Mouse (Mus musculus) stomach, embryonic 16.5 days (tissue): ENCODE measurements at regions not wholly inside any gene's neighbourhood (a gene's known extent, or its start where the extent isn't known, plus 50 kb on each side); places are given as distances from the start of the nearest gene placed in this dataset.
A peak's percentile ranks its signal among the peaks of the same experiment; 100 is the strongest.

Experiments used
- ATAC-seq: fragments of 200-750 bp; cut with Nextera tagmentation; 2 replicates; pipeline ENCODE4 v1.8.0; 2017; ENCODE audit warnings: moderate number of reproducible peaks, moderate TSS enrichment; ENCODE audit not compliant: insufficient read depth, low FRiP score
- H3K27ac ChIP-seq: fragments of 300-500 bp; sonication (generic); 2 replicates; pipeline ENCODE4 v1.5.1; 2014; ENCODE audit warnings: low read length
- H3K27me3 ChIP-seq: fragments of 300-500 bp; sonication (generic); 2 replicates; pipeline ENCODE4 v1.6.1; 2014; ENCODE audit warnings: low read length, control low read depth, mixed read lengths; ENCODE audit not compliant: control insufficient read depth, insufficient read depth
- H3K36me3 ChIP-seq: fragments of 300-500 bp; sonication (generic); 2 replicates; pipeline ENCODE4 v1.6.1; 2014; ENCODE audit warnings: low read length; ENCODE audit not compliant: control insufficient read depth, insufficient read depth
- H3K4me1 ChIP-seq: fragments of 300-500 bp; sonication (generic); 2 replicates; pipeline ENCODE4 v1.6.1; 2014; ENCODE audit warnings: low read length, control low read depth, mixed read lengths; ENCODE audit not compliant: control insufficient read depth, insufficient read depth
- H3K4me2 ChIP-seq: fragments of 300-500 bp; sonication (generic); 2 replicates; pipeline ENCODE4 v1.6.1; 2014; ENCODE audit warnings: low read depth, low read length, mixed read lengths
- H3K4me3 ChIP-seq: fragments of 300-500 bp; sonication (generic); replicated peaks from 2 replicates; pipeline ENCODE4 v1.5.1; 2014; ENCODE audit warnings: mild to moderate bottlenecking, low read length
- H3K9ac ChIP-seq: fragments of 300-500 bp; sonication (generic); 2 replicates; pipeline ENCODE4 v1.6.1; 2014; ENCODE audit warnings: low read length
- H3K9me3 ChIP-seq: fragments of 300-500 bp; sonication (generic); replicated peaks from 2 replicates; pipeline ENCODE4 v1.6.1; 2016; ENCODE audit warnings: low read length, control low read depth; ENCODE audit not compliant: control insufficient read depth
- WGBS: fragments of 180-500 bp; shearing (Covaris S2); extraction: QIAGEN DNeasy Blood & Tissue Kit; methylation state at CpG from one replicate; pipeline ENCODE4 v1.1.7; 2014; 5-methylcytosine and 5-hydroxymethylcytosine counted together

DNA sequence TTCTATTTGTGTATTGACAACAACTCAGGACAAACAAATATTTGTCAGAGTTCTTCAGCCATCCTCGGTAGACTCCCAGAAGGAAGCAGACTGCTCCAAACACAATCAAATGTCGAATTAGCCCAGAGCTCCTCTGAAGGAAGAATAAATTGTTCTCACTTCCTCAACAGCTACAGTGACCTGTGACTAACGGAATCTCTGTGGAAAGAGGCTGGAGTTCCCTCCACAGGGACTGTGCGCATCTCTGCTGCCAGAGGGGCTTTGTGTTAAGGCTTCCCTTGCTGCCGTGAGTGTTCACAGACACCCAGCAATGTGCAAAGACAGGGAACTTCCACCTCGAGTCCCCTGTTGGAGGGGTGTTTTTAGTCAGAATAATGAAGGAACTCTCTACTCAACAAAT is 107.0 kb upstream of the Irs2 start:
- Histone ChIP-seq H3K36me3 (no peaks in the 10 kb centered on the region), H3K4me3 (no peak overlapping the region), H3K4me1 (no peaks in the 10 kb centered on the region), H3K9me3 (no peaks in the 10 kb centered on the region), H3K27ac (no peak overlapping the region), H3K4me2 (no peak overlapping the region), H3K9ac (no peak overlapping the region), H3K27me3 (no peaks in the 10 kb centered on the region)
- 18% methylated on average over 6 of the region's 6 CpGs for WGBS
- no peak for ATAC-seq

DNA sequence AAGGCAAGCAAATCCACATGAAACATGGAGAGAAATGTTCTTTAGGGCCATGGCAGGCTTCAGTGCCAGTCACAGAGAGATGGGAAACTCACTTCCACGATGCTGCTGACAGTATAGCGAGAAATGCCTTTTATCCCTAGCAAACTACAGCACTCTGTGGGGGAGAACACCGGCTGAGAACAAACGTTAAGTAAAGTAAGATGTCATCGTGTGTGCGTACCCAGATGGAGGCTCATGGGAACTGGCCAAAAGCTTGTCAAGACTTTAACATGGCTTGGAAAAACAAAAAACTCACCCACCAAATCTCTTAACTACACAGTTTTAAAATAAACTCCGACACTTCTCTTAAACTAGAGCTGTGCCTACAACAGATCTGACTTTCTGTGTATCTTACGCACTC is 106.3 kb upstream of the Irs2 start:
- 40% methylated on average over 8 of the region's 8 CpGs for WGBS
- H3K27ac ChIP-seq, result no peak overlapping the region
- no peaks in the 10 kb centered on the region for H3K27me3 ChIP-seq

DNA sequence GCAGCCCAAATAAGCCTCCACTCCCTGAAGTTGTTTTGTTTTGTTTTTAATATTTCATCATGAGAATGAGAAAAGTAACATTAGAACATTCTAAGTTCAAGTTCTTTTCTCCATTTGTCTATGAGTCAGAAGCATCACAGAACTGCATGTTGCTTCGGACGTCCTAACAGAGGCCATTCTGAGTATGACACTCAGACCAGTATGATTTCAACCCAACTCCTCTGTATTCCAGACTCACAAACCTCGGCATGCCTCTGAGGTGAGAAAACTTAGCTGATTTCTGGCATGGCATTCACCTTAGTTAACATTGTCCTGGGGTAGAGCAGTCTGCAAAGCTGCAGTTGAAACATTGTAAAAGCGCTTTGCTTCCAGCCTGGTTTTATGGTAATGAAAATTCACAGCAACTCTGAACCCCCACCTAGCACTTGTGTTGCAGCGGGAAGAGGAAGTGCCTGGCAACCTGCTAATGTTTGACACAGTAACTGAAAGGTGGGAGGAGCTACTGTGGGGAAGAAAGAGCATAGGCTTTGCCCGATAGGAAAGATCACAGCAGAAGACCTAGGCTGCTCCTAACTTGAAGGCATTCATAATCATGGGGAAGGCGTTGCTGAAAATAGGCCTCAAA is 104.8 kb upstream of the Irs2 start:
- no peak overlapping the region for H3K4me3 ChIP-seq
- WGBS, result 53% methylated on average over 7 of the region's 7 CpGs
- peak; percentile 40; the same call in 1 of the 2 replicates for ATAC-seq
- no peak overlapping the region for H3K9ac ChIP-seq
- no peaks in the 10 kb centered on the region for H3K27me3 ChIP-seq
- no peaks in the 10 kb centered on the region for H3K4me1 ChIP-seq
- H3K4me2 ChIP-seq, result no peak overlapping the region
- no peak overlapping the region for H3K27ac ChIP-seq
- no peaks in the 10 kb centered on the region for H3K36me3 ChIP-seq
- H3K9me3 ChIP-seq, result no peaks in the 10 kb centered on the region

More for the DNA sequence above, 106.3 kb upstream of the Irs2 start:
- Histone ChIP-seq H3K9me3 (no peaks in the 10 kb centered on the region), H3K9ac (no peak overlapping the region), H3K4me3 (no peak overlapping the region), H3K36me3 (no peaks in the 10 kb centered on the region), H3K4me1 (no peaks in the 10 kb centered on the region), H3K4me2 (no peak overlapping the region)
- no peak for ATAC-seq

DNA sequence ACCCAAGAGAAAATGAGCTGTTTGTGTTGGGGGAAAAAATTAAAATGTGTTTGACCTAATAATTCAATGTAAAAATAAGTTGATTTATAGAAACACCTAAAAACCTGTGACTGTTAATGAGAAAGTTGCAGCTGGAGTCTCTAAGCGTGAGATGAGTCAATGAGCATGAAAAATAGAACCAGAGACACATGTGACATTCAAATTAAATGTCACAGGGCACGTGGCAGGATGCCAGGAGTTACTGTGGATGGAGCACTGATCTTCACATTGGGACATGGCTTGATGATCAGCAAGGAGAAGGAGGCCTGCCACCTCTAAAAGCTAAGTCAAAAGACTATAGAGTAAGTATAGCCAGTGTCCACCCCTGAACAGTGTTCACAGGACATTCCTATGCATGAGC is 103.7 kb upstream of the Irs2 start:
- no peaks in the 10 kb centered on the region for H3K9me3 ChIP-seq
- H3K4me1 ChIP-seq, result no peaks in the 10 kb centered on the region
- H3K9ac ChIP-seq, result no peak overlapping the region
- no peak for ATAC-seq
- H3K27me3 ChIP-seq, result no peaks in the 10 kb centered on the region
- H3K27ac ChIP-seq, result no peak overlapping the region
- no peak overlapping the region for H3K4me3 ChIP-seq
- WGBS, result 77% methylated on average over 2 of the region's 2 CpGs
- H3K4me2 ChIP-seq, result no peak overlapping the region
- no peaks in the 10 kb centered on the region for H3K36me3 ChIP-seq

DNA sequence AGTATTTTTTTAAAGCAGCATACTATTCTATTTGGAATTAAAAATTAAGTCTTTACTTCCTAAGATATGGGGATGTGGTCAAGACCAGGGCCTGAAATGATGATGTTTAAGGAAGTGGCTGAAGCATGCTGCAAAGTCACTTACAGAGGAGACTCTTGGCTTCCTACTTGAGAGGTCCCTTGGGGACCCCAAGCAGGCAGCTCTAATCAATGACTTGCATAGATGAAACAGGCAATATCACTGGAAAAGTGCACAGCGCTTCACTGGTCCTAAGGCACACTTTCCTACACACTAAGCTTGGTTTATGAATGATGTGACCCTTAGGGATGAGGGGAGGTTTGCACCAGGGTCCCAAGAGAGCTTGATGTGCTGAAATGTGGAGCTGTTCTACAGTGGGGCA is 99.2 kb upstream of the Irs2 start:
- Histone ChIP-seq H3K4me2 (no peak overlapping the region), H3K27ac (no peak overlapping the region), H3K9ac (no peak overlapping the region), H3K27me3 (no peaks in the 10 kb centered on the region), H3K36me3 (no peaks in the 10 kb centered on the region), H3K4me1 (no peaks in the 10 kb centered on the region), H3K4me3 (no peak overlapping the region), H3K9me3 (no peaks in the 10 kb centered on the region)
- 89% methylated on average over 1 of the region's 1 CpGs for WGBS
- no peak for ATAC-seq

DNA sequence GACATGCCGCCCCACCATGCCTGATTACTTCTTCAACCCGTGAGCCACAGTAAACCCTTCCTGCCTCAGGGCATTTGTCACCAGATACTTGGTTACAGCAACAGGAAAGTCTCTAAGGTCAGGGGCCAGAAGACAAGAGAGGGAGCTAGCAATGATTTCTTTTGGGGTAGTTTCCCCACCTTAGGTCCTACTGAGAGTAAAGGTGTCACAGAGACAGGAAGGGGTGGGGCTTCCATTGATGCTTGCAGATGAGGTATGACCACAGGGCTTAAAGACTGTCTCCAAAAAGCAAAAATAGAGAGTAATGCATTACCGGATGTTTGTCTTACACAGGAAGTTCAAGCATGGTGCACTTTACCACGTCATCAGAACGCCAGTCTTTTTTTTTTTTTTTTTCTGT is 98.8 kb upstream of the Irs2 start:
- Histone ChIP-seq H3K27ac (no peak overlapping the region), H3K4me3 (no peak overlapping the region), H3K4me1 (no peaks in the 10 kb centered on the region), H3K36me3 (no peaks in the 10 kb centered on the region), H3K9me3 (no peaks in the 10 kb centered on the region), H3K9ac (no peak overlapping the region), H3K4me2 (no peak overlapping the region), H3K27me3 (no peaks in the 10 kb centered on the region)
- ATAC-seq, result no peak
- 81% methylated on average over 5 of the region's 5 CpGs for WGBS

DNA sequence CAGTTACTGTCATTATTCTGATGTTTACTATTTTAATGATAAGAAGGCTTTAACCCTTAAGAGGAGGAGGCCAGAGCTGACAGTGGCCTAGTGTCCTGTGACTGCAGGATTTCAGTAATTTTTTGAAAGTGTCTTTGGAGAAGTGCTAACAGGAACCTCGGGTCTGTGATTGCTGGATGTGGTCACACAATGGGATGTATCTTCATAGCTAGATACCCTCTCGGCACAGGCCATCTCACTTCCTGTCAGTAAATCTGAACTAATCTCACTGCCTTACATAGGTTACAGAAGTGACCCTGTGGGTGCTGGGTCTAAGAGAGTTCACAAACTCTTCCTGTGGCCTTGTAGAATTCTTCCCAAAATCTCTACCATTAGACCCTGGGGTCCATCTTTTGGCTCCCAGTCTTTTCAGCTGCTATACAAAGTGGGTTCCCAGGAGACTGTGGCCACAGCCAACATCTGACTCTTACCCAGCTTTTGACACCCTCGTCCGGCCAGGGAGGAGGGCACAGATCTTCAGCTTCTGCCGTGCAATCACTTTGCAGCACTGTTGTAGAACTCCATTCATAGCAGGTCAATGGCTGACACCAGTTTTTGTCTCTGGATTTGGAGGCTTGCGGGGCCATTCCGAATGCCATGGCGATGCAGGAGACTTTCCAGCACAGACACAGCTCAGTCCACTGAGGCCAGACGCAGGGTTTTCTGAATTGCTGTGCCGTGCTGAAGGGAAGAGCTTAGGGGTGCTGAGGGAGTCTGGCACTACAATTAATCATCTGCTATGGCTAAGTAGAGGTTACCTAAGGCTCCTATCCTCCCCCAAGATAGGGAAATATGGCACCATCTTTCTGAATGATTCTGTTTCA is 95.7 kb upstream of the Irs2 start:
- H3K27me3 ChIP-seq, result 0 out of 2 replicates have a peak, but pooled peaks cover 4% of the 10 kb centered on the region
- H3K4me3 ChIP-seq, result no peak overlapping the region
- no peaks in the 10 kb centered on the region for H3K9me3 ChIP-seq
- no peaks in the 10 kb centered on the region for H3K36me3 ChIP-seq
- no peaks in the 10 kb centered on the region for H3K4me1 ChIP-seq
- H3K27ac ChIP-seq, result no peak overlapping the region
- no peak for ATAC-seq
- no peak overlapping the region for H3K4me2 ChIP-seq
- 84% methylated on average over 10 of the region's 10 CpGs for WGBS
- H3K9ac ChIP-seq, result no peak overlapping the region

DNA sequence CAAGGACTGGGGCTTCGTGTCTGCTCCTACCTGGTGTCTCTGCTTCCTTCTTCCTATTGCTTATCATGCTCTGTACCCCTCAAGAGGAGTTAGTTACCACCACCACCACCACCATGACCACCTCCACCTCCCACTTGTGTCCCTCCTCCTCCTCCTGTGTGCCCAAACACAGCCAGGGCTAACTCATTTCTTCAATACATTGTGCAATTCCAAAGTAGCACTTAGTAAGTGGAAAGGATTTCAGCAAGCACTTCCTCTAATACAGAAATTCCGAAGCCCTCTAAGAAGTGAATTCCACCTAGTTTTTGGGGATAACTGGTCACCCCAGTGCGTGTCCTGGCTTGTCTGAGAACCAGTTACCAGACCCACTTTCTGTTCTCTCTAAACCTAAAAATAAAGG is 92.1 kb upstream of the Irs2 start:
- no peaks in the 10 kb centered on the region for H3K4me1 ChIP-seq
- 0 out of 2 replicates have a peak, but pooled peaks cover 4% of the 10 kb centered on the region for H3K27me3 ChIP-seq
- H3K27ac ChIP-seq, result no peak overlapping the region
- no peak overlapping the region for H3K4me2 ChIP-seq
- 87% methylated on average over 3 of the region's 3 CpGs for WGBS
- ATAC-seq, result no peak
- H3K36me3 ChIP-seq, result no peaks in the 10 kb centered on the region
- H3K9ac ChIP-seq, result no peak overlapping the region
- H3K4me3 ChIP-seq, result no peak overlapping the region
- H3K9me3 ChIP-seq, result no peaks in the 10 kb centered on the region

DNA sequence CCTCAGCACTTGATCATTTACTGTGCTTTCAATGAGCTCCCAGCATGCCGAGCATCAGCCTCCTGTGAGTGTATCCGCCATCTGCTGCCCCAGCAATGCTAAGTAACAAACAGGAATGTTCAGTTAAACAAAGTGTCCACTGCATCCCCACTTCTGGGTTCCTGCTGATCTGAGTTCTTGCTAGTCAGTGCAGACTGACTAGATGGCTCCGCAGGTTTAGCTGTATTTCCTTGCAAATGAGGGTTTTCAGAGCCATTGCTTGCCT is 91.3 kb upstream of the Irs2 start:
- Histone ChIP-seq H3K4me1 (no peaks in the 10 kb centered on the region), H3K4me2 (no peak overlapping the region), H3K27me3 (0 out of 2 replicates have a peak, but pooled peaks cover 4% of the 10 kb centered on the region), H3K4me3 (no peak overlapping the region), H3K36me3 (no peaks in the 10 kb centered on the region), H3K9me3 (no peaks in the 10 kb centered on the region), H3K27ac (no peak overlapping the region), H3K9ac (no peak overlapping the region)
- 65% methylated on average over 3 of the region's 3 CpGs for WGBS
- ATAC-seq, result no peak
